Mouse (Mus musculus) liver, adult 2 months (tissue): Measurements from ENCODE around the gene Zfp366.

Experiments
- CTCF ChIP-seq: fragments of 200-500 bp; IDR thresholded peaks from 2 replicates; pipeline ENCODE4 v1.5.1; 2011; ENCODE audit warnings: low read depth, low read length, control low read depth
- POLR2A ChIP-seq: fragments of 200-500 bp; IDR thresholded peaks from 2 replicates; pipeline ENCODE4 v1.6.1; 2011; ENCODE audit warnings: low read length, control low read depth; ENCODE audit not compliant: insufficient read depth; ENCODE audit errors: extremely low read depth

GRCm38 (mm10) chr13:99294176-99294575 lies 109.6 kb downstream of the Zfp366 start:
- TF ChIP-seq POLR2A: no peak
- no peak for TF ChIP-seq CTCF
